Mouse (Mus musculus) intestine, postnatal 0 days (tissue): ENCODE results near the gene Otop2. TPM values are rescaled to one million over a fixed set of nuclear protein-coding genes. Genes with fewer than 3 reads are reported as not detected.

Source experiments
- ATAC-seq: fragments of 200-750 bp; cut with Nextera tagmentation; 2 replicates; pipeline ENCODE4 v1.8.0; 2017; ENCODE audit warnings: mild to moderate bottlenecking, moderate TSS enrichment, moderate library complexity
- H3K27ac ChIP-seq: fragments of 300-500 bp; sonication (generic); 2 replicates; pipeline ENCODE4 v1.5.1; 2014; ENCODE audit warnings: mild to moderate bottlenecking, low read depth, low read length, moderate library complexity
- H3K27me3 ChIP-seq: fragments of 300-500 bp; sonication (generic); replicated peaks from 2 replicates; pipeline ENCODE4 v1.6.1; 2014; ENCODE audit warnings: low read length, mixed read lengths; ENCODE audit not compliant: control insufficient read depth, insufficient read depth
- H3K36me3 ChIP-seq: fragments of 300-500 bp; sonication (generic); 2 replicates; pipeline ENCODE4 v1.6.1; 2014; ENCODE audit warnings: mild to moderate bottlenecking, moderate library complexity; ENCODE audit not compliant: control insufficient read depth, insufficient read depth
- H3K4me1 ChIP-seq: fragments of 300-500 bp; sonication (generic); replicated peaks from 2 replicates; pipeline ENCODE4 v1.6.1; 2014; ENCODE audit warnings: antibody characterized with exemption, low read length, mixed read lengths; ENCODE audit not compliant: control insufficient read depth, insufficient read depth
- H3K4me2 ChIP-seq: fragments of 300-500 bp; sonication (generic); replicated peaks from 2 replicates; pipeline ENCODE4 v1.6.1; 2014; ENCODE audit warnings: low read depth, mild to moderate bottlenecking, moderate library complexity
- H3K4me3 ChIP-seq: fragments of 300-500 bp; sonication (generic); 2 replicates; pipeline ENCODE4 v1.5.1; 2014; ENCODE audit warnings: low read depth, low read length
- H3K9ac ChIP-seq: fragments of 300-500 bp; sonication (generic); 2 replicates; pipeline ENCODE4 v1.6.1; 2014; ENCODE audit warnings: mild to moderate bottlenecking, low read depth, low read length
- H3K9me3 ChIP-seq: fragments of 300-500 bp; sonication (generic); 2 replicates; pipeline ENCODE4 v1.6.1; 2016; ENCODE audit warnings: mixed run types; ENCODE audit not compliant: control insufficient read depth
- CTCF ChIP-seq: sonication (generic); IDR thresholded peaks from 2 replicates; pipeline ENCODE4 v1.5.1; 2016; ENCODE audit warnings: low read depth, mild to moderate bottlenecking, control low read depth, antibody characterized with exemption, moderate library complexity
- WGBS: fragments of 180-500 bp; shearing (Covaris S2); extraction: QIAGEN DNeasy Blood & Tissue Kit; methylation state at CpG from one replicate; pipeline ENCODE4 v1.1.7; 2014; 5-methylcytosine and 5-hydroxymethylcytosine counted together
- polyA plus RNA-seq: library from polyadenylated mRNA; unstranded; fragments of >200 nt; fragmentation: Nextera tagmentation; extraction: Ambion mirVana; gene quantifications from 2 replicates; pipeline ENCODE4 v1.2.1, GENCODE M21; 2015

The Otop2 gene
- polyA plus RNA-seq, 1 experiment from 2014 or later: 0.05 TPM

- H3K27me3 ChIP-seq: 0 out of 2 replicates have a peak, but pooled peaks cover 3% of the 10 kb centered on the region
- 0 out of 2 replicates have a peak, but pooled peaks cover 9% of the 10 kb centered on the region for H3K4me1 ChIP-seq
- no peak overlapping the region for H3K4me3 ChIP-seq
- peak; percentile 41; the same call in 1 of the 2 replicates for ATAC-seq
- H3K4me2 ChIP-seq: no peak overlapping the region
- no peak overlapping the region for H3K27ac ChIP-seq
- no peak for TF ChIP-seq CTCF
- H3K9ac ChIP-seq: no peak overlapping the region
- H3K36me3 ChIP-seq: no peaks in the 10 kb centered on the region
- H3K9me3 ChIP-seq: no peaks in the 10 kb centered on the region
- WGBS: 42% methylated on average over 6 of the region's 6 CpGs
Measured at GRCm38 (mm10) chr11:115341866-115342265, 34.9 kb downstream of the Otop2 start.

- 18% methylated on average over 12 of the region's 12 CpGs for WGBS
- no peaks in the 10 kb centered on the region for H3K9me3 ChIP-seq
- no peaks in the 10 kb centered on the region for H3K36me3 ChIP-seq
- no peak for ATAC-seq
- H3K27me3 ChIP-seq: 0 out of 2 replicates have a peak, but pooled peaks cover 3% of the 10 kb centered on the region
- H3K27ac ChIP-seq: no peak overlapping the region
- no peak overlapping the region for H3K4me2 ChIP-seq
- TF ChIP-seq CTCF: no peak
- peaks cover 3% of the 10 kb centered on the region; the same call in 1 of the 2 replicates for H3K4me1 ChIP-seq
- H3K9ac ChIP-seq: no peak overlapping the region
- H3K4me3 ChIP-seq: no peak overlapping the region
Measured at GRCm38 (mm10) chr11:115344967-115345366, 38.0 kb downstream of the Otop2 start.

DNA sequence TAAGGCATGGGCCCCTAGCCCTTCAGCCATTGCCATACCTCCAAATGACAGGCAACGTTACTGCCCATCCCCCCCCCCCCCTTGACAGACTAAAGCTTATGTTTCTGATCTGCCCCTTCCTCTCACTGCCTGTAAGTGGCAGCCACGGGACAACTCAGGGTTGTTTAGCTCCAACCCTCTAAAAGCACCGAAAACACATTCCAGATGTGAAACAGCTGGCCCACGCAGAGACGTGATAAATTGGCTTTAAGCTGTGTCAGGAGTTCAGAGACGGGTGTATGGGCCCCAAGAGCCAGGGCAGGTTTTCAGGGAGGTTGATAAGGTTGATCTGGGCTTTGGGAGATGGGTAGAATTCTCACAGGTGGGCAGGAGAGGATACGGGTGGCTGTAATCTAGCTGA, 38.6 kb downstream of the Otop2 start:
- no peak for TF ChIP-seq CTCF
- H3K36me3 ChIP-seq: no peaks in the 10 kb centered on the region
- no peak overlapping the region for H3K4me3 ChIP-seq
- ATAC-seq: no peak
- H3K4me1 ChIP-seq: peaks cover 3% of the 10 kb centered on the region; the same call in 1 of the 2 replicates
- 21% methylated on average over 7 of the region's 7 CpGs for WGBS
- H3K27me3 ChIP-seq: 0 out of 2 replicates have a peak, but pooled peaks cover 3% of the 10 kb centered on the region
- no peak overlapping the region for H3K27ac ChIP-seq
- H3K4me2 ChIP-seq: no peak overlapping the region
- H3K9me3 ChIP-seq: no peaks in the 10 kb centered on the region
- H3K9ac ChIP-seq: no peak overlapping the region

GRCm38 (mm10) chr11:115348681-115349248, 41.8 kb downstream of the Otop2 start:
- 0 out of 2 replicates have a peak, but pooled peaks cover 3% of the 10 kb centered on the region for H3K27me3 ChIP-seq
- H3K36me3 ChIP-seq: no peaks in the 10 kb centered on the region; the same call in 1 of the 2 replicates
- TF ChIP-seq CTCF: peak; percentile 6; the same call in 1 of the 2 replicates
- H3K9me3 ChIP-seq: no peaks in the 10 kb centered on the region
- peak overlapping the region; percentile 4; the same call in 1 of the 2 replicates for H3K4me3 ChIP-seq
- H3K4me2 ChIP-seq: peak overlapping the region; percentile 46
- 39% methylated on average over 17 of the region's 17 CpGs for WGBS
- peak overlapping the region; percentile 82 for H3K27ac ChIP-seq
- ATAC-seq: no peak
- no peak overlapping the region for H3K9ac ChIP-seq
- H3K4me1 ChIP-seq: peaks cover 3% of the 10 kb centered on the region; the same call in 1 of the 2 replicates

DNA sequence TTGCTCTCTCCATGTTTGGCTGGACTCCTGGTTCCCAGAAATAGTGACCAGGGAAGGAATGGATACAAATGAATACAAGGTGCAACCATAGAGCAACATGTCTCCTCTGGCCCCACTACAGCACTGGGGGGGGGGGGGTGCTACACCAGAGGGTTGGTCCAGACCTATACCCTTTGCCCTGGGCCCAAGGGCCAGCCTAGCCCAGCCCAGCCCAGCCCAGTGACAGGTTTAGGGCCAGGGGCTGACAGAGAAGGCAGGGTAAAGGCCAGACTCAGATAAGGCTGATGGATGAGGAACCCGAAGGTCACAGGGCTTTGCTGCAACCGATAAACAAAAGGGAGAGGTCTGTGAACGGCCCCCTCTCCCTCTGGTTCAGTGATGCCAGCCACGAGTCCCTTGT, 43.0 kb downstream of the Otop2 start:
- no peaks in the 10 kb centered on the region; the same call in 1 of the 2 replicates for H3K36me3 ChIP-seq
- WGBS: 22% methylated on average over 4 of the region's 4 CpGs
- no peaks in the 10 kb centered on the region for H3K9me3 ChIP-seq
- TF ChIP-seq CTCF: no peak
- H3K27me3 ChIP-seq: 0 out of 2 replicates have a peak, but pooled peaks cover 4% of the 10 kb centered on the region
- H3K4me3 ChIP-seq: no peak overlapping the region
- no peak overlapping the region for H3K9ac ChIP-seq
- H3K4me2 ChIP-seq: 0 out of 2 replicates have a peak overlapping the region, but pooled peaks have one; percentile 46
- ATAC-seq: peak; percentile 68
- H3K4me1 ChIP-seq: peaks cover 3% of the 10 kb centered on the region; the same call in 1 of the 2 replicates
- H3K27ac ChIP-seq: peak overlapping the region; percentile 82

GRCm38 (mm10) chr11:115353375-115353774, 46.4 kb downstream of the Otop2 start:
- H3K27ac ChIP-seq: no peak overlapping the region
- no peaks in the 10 kb centered on the region; the same call in 1 of the 2 replicates for H3K36me3 ChIP-seq
- 88% methylated on average over 5 of the region's 5 CpGs for WGBS
- no peak overlapping the region for H3K9ac ChIP-seq
- H3K4me2 ChIP-seq: no peak overlapping the region
- no peaks in the 10 kb centered on the region; the same call in 1 of the 2 replicates for H3K4me1 ChIP-seq
- H3K9me3 ChIP-seq: no peaks in the 10 kb centered on the region
- 0 out of 2 replicates have a peak, but pooled peaks cover 8% of the 10 kb centered on the region for H3K27me3 ChIP-seq
- ATAC-seq: no peak
- no peak overlapping the region for H3K4me3 ChIP-seq
- no peak for TF ChIP-seq CTCF
